ENCODE assay signal across 7 mouse cellular contexts in the genomic region with DNA sequence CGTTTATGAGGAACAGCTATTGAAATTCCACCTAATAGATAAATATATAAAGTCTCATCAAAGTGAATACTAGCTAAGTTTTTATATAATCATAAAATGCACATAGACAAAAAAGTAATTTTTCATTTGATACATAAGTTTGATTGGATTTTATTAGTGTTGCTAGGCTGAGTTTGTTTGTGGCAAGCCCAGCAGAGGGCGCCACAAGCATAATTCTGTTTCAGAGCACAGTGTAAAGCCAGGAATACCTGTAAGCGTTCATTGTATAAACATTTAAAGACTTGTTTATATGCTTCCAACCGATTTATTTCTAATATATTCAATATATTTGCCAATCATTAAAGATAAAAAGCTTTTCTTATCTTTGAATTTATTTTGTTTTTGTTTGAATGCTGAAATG. TPM values are rescaled to one million over a fixed set of nuclear protein-coding genes. Genes with fewer than 3 reads are reported as not detected.
A peak's percentile ranks its signal among the peaks of the same experiment; 100 is the strongest.
DNase-seq lines count a peak whose midpoint lies in the region.

No protein-coding gene starts in this region.

- DNase-seq in kidney, adult 8-10 months: peak; percentile 14 to 66
- no peak for DNase-seq in kidney, adult 11 months
- DNase-seq in MN1 (ENCODE audit: low spot score): peak; percentile 49
- DNase-seq in brain, embryonic 18.5 days (ENCODE audit: low read depth, low spot score): peak; percentile 22
- peak; percentile 38 for DNase-seq in forelimb bud, embryonic 11.5 days (ENCODE audit: low read depth, low spot score)
- DNase-seq in left cerebral cortex, adult 18-20 months (ENCODE audit: low spot score in 2 of 2): peak; percentile 61 to 78
- DNase-seq in retina, embryonic 14.5 days (ENCODE audit: low spot score): peak; percentile 86

RNA-seq across cellular contexts. Expression of gene Camkmt, which starts 26.3 kb away (rescaled TPM):
- total RNA-seq in left cerebral cortex, adult 18-20 months (2021): 10 to 100 TPM; 10.9 to 12.3 TPM

RNA-seq across cellular contexts. Expression of gene Prepl, which starts 26.6 kb away (rescaled TPM):
- 100 to 1,000 TPM; 397 to 410 TPM for total RNA-seq in left cerebral cortex, adult 18-20 months (2021)
